Mouse (Mus musculus) kidney, postnatal 14 days (tissue): ENCODE data around the gene Rab1b.

ENCODE experiments used
- DNase-seq: peaks from one replicate; pipeline ENCODE4 v3.0.0; 2022; ENCODE audit warnings: mixed read lengths

Rab1b gene

DNA sequence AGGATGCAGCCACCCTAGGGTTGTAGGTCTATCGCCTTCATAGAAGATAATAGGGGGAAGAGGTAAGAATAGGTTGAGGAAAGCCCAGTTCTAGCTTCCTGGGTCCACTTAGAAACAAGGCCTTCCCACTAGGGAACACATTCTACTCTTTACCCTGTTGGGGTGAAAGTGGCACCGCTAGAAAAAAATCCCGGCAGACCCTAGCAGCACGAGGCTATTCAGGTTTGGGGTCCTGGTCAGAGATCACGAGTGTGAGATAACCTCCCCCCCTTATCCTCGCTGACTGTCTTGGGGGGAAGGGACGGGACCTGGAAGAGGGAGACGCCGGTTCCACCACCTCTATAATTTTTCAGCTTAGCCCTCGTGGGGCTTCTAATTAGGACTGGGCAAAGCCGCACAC lies 35.8 kb downstream of the Rab1b start:
- DNase-seq: no peak

DNA sequence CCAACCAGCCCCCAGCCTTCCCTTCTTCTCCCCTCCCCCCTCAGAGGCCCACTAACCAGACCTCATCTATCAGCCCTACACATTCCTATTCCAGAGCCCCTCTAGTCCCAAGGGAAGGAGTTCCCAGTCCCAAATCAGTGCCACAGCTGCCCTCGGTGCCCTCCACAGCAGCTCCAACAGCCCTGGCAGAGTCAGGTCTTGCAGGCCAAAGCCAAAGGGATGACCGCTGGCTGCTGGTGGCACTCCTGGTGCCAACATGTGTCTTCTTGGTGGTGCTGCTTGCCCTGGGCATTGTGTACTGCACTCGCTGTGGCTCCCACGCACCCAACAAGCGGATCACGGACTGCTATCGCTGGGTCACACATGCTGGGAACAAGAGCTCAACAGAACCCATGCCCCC lies 36.9 kb downstream of the Rab1b start:
- DNase-seq: no peak

DNA sequence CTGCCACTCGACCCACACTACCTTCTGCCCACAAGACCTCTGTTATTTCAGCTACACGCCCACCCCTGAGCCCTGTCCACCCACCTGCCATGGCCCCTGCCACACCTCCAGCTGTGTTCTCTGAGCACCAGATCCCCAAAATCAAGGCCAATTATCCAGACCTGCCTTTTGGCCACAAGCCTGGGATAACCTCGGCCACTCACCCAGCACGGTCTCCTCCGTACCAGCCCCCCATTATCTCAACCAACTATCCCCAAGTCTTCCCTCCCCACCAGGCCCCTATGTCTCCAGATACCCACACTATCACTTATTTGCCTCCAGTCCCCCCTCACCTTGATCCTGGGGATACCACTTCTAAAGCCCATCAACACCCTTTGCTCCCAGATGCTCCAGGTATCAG lies 37.4 kb downstream of the Rab1b start:
- no peak for DNase-seq

DNA sequence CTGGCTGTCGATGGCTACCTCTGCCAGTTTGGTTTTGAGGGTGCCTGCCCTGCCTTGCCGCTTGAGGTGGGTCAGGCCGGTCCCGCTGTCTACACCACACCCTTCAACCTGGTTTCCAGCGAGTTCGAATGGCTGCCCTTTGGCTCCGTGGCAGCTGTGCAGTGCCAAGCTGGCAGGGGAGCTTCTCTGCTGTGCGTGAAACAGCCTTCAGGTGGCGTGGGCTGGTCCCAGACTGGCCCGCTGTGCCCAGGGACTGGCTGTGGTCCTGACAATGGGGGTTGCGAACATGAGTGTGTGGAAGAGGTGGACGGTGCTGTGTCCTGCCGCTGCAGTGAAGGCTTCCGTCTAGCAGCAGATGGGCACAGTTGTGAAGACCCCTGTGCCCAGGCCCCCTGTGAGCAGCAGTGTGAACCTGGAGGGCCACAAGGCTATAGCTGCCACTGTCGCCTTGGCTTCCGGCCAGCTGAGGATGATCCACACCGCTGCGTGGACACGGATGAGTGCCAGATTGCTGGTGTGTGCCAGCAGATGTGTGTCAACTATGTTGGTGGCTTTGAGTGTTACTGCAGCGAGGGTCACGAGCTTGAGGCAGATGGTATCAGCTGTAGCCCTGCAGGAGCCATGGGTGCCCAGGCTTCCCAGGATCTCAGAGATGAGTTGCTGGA lies 38.2 kb downstream of the Rab1b start:
- no peak for DNase-seq

DNA sequence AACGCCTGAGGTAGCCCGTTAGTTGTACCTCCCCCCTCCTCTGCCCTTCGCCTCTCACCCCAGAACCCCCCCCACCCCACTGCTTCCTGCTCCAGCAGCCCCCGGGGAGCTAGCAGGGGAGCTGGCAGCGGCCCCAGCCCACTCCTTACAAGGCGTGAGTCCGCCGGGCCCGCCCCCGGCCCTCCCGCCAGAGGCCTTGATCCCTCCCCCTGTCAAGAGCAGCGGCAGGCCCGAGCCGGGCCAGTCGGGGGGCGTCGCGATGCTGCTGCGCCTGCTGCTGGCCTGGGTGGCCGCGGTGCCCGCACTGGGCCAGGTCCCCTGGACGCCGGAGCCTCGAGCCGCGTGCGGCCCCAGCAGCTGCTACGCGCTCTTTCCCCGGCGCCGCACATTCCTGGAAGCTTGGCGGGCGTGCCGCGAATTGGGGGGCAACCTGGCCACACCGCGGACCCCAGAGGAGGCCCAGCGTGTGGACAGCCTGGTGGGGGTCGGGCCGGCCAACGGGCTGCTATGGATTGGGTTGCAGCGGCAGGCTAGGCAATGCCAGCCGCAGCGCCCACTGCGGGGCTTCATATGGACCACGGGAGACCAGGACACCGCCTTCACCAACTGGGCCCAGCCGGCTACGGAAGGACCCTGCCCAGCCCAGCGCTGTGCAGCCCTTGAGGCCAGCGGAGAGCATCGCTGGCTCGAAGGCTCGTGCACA lies 38.9 kb downstream of the Rab1b start, which contains the start of gene Cd248:
TSS of gene Cd248 (plus strand) at position 212 of the 703 bp plus-strand sequence.
- DNase-seq: peak; percentile 87

DNA sequence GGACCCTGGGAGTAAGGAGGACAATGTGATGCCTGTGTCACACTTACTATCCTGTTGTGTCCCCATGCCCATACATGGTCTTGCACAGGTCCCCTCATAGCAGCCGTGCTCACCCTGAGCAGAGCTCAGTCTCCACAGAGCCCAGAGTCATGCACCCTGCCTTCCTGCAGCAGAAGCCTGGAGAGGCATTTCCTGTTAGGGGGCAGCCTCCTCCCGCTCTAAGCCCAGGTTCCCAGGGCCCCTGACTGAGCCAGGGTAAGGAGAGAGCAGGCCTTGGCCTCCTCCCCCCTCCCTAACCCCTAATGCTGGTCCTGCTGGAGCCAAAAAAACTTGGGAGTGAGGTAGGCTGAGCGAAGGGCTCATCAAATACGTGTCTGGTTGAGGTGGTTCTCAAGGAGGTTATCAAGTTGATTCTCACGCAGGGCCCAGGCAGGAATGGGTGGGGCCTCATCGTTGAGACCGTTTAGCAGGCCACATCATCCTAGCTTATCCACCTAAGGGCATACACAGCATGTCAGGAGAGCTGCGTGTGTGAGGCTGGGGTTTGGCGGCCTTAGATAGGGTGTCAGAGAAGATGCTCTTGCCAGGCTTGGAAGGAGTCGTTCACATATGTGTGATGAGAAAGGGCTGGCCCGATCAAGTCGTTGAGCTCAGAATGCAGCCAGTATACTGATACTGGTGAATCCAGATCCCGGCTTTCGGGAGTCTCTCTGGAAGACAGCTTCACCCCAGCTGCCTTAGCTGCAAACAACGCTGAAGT lies 39.7 kb downstream of the Rab1b start:
- no peak for DNase-seq

DNA sequence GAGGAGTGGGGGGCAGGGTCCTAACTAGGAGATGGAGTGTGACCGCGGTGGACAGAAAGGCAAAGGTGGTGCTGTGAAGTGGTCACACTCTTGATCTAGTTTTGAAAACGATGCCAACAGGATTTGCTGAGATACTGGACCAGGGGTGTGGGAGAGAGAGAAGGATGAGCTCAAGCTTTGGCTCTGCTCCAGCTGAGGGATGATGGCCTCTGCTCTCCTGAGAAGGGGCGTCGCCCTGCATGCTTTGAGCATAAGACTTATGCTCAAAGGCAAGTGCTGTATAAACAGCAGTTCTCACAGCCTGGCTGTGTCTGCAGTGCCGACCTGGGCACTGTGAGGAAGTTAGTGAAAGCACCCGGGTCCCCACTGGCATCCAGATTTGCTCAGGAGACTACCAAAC lies 41.8 kb downstream of the Rab1b start:
- no peak for DNase-seq

DNA sequence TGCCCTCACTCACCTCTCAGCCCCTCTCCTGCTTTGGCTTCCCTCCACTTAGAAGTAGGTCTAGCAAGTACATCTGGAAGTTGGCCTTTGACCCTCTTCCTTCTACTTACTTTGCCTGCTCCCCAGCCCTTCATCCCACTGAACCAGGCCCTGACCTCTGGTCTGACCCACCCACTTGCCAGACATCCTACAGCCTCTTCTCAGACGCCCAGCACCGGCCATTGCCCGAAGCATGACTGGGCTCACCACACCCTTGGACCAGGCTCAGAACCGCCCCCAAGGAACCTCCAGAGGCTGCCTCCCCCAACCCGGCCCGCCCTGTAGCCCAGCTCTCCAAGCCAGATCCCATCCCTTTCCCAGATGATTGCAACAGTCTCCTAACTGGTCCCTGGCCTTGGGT lies 44.4 kb downstream of the Rab1b start:
- DNase-seq: no peak

DNA sequence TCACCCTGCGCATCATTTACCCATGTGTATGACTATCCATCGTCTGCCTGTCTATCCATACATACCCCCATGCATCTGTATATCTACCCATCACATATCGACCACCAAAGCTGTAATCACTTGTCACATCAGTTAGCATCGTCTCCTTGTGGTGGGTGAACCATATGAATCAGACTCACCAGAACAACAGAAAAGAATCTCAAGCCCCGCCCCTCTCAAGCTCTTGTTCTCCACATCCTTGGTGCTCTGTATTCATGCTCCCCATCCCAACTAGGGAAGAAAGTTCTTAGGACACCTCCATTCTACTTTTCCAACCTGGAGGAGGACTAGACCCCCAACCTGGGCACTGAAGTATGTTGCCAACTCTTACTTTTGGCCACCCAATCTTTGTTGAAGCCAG lies 44.8 kb downstream of the Rab1b start:
- DNase-seq: no peak

DNA sequence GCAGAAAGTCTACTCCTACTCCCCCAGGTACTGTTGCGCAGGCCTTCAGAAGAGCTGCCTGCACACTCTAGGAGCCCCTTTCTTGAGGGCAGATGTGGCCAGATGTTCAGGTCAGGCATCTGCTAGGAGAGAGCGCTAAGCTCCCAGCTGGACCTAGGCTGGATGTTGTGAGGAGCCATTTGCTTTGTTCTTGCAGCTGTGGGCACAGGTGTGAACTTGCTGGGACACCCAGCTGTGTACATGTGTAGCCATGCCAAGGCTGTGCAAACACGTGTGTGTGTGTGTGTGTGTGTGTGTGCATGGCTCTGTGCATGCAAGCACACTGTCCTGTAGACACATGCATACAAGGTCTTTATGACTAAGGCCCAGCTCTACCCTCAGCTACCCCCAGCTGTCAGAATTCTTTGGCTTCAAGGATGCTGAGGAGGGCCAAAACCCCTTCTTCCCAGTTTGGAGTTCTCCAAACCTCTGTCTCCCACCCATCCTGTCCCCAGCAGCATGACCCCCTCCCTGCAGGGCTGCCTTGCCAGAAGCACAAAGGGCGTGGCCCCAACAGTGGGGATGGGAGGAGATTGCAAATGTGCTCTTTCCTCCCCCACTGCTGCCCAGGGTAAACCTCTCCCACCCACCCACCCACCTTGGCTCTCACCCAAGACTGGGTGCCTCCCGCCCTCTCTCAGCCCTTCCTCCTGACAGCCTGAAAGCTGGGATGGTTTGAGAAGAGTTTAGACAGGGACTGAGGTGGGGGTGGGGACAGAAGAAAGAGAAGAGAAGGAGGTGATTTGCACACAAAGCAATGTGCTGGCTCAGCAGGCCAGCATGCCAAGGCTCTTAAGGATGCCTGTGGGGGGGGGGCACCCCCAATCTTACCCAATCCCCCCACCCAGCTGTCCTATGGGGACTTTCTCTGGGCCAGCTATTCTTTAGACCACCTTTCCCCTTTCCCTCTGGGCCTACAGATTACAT lies 46.2 kb downstream of the Rab1b start:
- peak; percentile 33 for DNase-seq

DNA sequence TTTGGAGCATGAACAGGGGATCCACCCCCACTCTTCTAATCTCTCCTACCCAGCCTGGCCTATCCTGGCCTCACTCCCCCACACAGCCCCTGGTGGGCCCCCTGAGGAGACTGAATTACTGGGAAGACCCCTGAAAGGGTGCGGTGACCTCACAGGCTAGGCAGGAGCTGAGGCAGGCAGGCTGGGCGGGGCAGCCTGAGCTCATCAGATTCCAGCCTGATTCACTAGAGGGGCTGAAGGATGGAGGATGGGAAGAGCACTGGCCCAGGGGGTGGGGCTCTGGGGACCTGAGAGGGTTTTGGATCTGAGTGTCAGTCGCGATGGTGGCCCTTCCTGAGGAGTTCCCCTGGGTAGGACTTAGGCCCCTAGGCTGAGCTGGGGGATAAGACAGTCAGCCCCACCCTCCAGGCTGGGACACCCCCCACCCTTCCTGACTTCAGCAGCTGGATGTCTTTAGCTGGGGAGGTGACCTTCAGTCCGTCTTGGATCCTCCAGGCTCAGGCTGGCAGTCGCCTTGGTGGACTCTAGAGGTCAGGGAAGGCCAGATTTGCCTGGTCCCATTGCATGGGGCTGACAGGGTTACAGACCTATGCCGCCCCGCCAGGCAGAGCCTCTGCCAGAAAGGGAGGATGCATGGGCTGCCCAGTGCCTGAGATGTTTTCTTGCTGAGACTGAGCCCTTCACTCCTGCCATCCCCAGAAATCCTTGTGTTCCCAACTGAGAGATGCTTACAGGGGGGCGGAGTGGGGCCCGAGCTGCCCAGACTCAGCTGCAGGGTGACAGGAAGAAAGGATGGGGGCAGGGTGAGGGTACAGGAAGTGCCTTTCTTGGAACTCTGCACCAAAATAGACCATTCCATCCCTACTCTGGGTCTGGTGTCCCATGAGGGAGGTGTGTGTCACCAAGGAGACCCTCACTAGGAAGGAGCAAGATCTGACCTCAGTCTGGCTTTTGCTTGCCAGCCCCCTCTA lies 47.8 kb downstream of the Rab1b start:
- peak; percentile 52 for DNase-seq

DNA sequence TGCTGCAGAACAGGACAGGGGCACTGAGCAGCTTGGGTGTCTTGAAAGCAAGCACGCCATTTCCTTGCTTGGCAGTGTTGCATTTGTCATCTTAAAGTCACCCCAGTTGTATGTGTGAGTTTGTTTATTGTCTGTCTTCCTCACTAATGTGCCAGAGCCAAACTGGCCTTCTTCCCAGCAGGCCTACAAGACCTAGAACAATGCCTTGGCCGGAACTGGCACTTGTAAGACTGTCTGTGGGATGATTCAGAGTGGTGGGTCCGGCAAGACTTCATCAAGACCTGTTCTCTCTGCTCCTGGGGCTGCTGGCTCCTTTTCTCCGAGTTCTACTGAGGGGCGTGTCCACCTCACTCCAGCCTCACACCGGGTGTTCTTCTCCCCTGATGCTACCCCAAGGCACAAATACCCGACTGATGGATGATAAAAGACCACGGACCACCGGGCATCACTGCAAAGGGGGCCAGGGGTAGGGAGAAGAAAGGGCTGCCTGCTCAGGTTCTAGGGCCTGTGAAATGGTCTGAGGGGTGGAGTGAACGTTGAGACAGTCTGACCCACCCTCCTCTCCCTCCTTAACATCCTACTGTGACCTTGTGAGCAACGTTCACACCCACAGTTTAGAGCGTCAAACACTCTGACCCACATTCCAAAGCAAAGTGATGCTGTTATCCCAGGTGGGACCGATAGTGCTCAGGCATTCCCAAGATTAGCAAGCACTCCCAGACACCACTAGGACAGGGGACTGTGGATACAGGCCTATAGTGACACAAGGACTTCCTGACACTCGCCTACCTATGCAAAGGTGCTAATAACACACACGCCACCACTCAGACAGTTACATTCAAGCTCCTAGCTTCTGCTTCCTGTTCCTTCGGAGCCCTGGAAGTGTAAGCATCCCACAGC lies 48.7 kb downstream of the Rab1b start:
- no peak for DNase-seq

DNA sequence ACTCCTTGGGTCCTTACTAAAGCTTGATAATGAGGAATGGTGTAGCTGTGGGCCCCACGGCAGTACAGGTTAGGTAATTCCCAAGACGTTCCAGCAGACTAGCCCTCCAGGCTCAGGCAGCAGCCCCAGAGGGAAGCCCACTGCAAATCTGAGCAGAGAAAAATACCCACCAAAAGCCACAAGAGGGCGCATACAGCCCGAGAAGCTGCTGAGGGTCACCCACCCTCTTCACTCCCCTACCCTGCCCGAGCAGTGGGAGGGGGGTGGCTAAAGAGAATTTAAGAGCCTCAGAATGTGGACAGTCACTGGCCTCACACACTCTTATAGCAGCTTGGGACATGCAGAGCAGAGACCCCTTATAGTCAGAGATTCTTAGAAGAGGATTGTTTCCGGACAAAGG lies 50.6 kb downstream of the Rab1b start:
- peak; percentile 60 for DNase-seq

DNA sequence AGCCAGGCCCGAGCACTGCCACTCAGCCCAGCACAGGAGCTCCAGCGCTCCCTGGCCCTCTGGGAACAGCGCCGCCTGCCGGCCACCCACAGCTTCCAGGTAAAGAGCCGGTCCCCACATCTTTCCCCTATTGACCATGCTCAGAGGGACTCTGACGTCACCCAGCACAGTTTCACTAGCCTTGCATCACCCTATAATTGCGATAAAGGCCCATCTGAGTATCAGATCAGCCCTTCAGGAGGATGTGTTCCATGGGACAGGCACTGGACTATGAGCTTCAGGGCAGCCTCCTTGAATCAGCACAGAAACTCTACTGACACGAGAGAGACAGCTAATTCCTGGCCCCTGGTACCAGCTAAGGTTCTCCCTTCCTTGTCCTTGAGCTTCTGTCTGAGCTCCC lies 53.0 kb downstream of the Rab1b start:
- peak; percentile 50 for DNase-seq

DNA sequence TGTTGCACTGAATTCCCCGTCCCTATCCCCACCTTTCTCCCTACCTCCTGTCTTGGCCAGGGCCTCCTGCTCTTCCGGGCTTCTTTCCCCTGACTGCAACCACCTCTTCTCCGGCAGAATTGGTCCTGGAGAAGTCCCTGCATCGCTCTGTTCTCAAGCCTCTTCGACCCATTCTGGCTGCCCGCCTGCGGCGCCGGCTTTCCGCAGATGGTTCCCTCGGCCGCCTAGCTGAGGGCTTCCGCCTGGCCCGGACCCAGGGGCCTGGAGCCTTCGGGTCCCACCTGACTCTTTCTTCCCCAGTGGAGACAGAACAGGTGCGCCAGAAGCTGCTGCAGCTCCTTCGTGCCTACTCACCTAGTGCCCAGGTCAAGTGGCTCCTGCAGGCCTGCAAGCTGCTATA lies 54.0 kb downstream of the Rab1b start:
- DNase-seq: no peak

DNA sequence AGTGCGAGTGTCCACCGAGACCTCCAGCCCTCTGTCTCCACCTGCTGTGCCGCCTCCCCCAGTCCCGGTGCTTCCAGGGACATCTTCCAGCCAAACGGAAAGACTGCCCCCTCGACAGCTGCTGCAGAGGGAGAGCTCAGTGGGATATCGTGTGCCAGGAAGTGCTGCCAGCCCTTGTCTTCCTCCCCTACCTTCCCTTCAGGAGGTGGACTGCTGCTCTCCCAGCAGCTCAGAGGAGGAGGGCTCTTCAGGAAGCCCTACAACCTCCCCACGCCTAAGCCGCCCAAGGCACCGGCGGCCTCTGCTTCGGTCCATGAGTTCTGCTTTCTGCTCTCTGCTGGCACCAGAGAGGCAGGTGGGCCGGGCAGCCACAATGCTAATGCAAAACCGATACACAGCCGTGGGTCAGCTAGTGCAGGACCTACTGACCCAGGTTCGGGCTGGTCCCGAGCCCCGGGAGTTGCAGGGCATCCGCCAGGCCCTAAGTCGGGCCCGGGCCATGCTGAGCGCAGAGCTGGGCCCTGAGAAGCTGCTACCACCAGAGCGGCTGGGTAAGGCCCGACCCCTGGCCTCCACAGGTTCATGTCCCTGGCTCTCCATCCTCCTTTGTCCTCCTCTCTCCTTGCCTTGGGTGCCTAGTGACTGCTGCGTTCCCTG lies 54.6 kb downstream of the Rab1b start:
- no peak for DNase-seq

DNA sequence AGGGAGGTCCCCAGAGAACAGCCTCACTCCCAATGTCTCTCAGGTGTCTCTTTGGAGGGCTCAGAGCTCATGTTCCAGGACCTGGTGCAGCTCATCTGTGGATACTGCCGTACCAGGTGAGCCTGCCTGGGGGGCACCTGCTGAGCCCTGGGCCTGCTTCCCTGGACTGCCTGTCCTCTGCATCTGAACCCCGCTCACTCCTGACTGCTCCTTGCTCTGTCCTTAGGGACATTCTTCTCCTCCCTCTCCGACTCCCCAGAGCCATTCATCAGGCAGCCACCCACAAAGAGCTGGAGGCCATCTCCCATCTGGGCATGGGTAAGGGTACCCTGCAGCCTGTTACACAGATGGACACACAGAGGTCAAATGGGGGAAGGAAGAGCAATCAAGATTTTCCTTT lies 55.4 kb downstream of the Rab1b start:
- no peak for DNase-seq

DNA sequence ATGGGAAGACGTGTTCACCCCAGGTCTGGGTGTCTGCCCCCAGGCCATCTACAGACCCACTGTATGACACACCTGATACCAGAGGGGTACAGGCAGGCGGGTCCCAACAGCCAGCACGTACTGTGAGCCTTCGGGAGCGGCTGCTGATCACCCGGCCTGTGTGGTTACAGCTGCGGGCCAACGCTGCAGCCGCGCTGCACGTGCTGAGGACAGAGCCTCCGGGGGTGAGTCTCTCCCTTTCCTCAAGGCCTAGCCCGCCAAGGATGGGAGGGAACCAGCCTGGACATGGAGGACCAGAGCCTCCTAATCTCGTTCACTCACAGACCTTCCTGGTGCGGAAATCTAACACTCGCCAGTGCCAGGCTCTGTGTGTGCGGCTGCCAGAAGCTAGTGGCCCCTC lies 55.8 kb downstream of the Rab1b start:
- DNase-seq: no peak

DNA sequence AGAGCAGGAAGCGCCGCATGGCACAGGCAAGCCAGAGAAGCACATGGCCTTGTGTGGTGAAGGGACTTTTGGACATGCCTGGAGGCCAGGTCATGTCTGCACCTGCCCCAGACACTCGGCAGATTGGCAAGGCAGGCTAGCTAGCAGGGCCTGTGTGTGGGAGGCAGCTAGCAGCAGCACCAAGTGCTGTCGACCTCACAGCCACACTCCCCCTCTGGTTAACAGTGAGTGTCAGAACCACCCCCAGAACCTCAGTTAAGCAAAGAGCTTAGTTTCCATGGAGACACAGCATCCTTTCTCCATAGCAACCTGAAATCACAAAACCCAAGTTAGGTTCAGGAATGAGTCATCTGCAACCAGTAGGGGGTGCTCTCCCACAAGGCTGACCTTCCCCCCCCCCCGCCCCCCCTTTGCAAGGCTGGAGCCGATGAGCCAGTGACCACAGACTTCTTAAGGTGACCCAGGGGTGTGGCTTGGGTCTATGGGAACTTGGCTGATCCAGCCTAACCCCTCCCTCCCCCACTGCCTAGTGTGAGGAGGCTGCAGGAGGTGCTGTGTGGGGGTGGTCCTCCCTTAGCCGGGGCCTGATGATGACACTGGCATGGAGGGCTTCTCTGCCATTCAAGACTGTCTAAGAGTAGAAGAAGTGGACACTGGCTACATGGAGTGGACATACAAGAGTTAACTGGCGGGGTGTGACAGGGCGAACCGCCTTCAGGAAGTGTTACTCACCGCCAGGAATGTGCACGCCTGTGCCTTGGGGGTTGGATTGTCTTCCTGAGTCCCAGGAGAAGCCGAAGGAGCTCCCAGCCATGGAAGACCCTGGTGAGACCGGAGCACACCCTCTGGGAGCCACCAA lies 56.6 kb downstream of the Rab1b start, which contains the start of gene Rin1:
TSS of gene Rin1 (plus strand) at position 435 of the 859 bp plus-strand sequence.
- DNase-seq: peak; percentile 69
